Mouse (Mus musculus): ENCODE results near the gene Nap1l4. TPM values are rescaled to one million over a fixed set of nuclear protein-coding genes. Genes with fewer than 3 reads are reported as not detected.

The Nap1l4 gene
- polyA plus RNA-seq, 1 experiment from 2014 or later = 240 TPM

DNA sequence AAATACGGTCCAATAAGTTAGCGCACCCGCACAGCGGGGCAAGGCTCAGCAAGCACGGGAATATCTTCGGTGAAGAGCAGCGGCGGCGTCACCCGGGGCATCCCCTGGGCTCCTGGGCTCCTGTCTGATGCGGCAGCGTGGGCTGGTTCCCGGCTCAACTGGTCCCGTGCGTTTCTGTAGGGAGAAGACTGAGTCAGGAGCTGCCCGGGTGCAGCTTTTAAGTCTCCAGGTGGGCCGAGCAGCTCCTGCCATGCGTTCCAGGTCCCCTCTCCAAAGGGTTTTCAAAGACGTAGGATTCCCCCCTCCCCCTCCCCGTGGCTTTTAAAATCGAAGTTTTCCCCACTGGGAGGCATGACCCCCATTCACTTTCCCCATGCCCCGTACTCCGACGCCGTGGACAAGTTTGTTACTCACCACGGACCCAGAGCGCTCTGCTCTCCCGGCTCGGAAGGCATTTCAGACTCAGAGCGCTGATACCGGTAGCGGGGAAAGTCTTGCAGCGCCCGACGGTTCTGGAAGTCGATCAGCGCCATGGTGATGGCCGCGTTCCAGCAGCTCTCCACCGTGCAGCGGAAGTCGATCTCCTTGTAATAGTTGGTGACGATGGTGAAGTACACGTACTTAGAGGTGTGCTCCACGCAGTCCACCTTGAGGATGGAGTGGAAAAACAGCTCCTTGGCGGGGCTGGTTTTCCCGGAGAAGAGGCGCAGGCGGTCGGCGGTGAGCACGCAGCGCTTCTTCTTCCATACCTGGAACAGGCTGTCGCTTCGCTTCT lies 47.1 kb downstream of the Nap1l4 start:
- WGBS = 2% methylated on average over 55 of the region's 55 CpGs
- Histone ChIP-seq H3K9ac (ENCODE audit: low read length) (peak overlapping the region; percentile 23), H3K27me3 (ENCODE audit: control insufficient read depth, insufficient read depth, low read length) (peaks cover 34% of the 10 kb centered on the region), H3K9me3 (replicated peaks; ENCODE audit: control insufficient read depth, low read length) (0 out of 2 replicates have a peak, but pooled peaks cover 3% of the 10 kb centered on the region), H3K4me3 (ENCODE audit: low read length) (peak overlapping the region; percentile 53), H3K27ac (ENCODE audit: low read length) (no peak overlapping the region), H3K4me2 (ENCODE audit: low read depth, low read length) (peak overlapping the region; percentile 78), H3K36me3 (ENCODE audit: control insufficient read depth, insufficient read depth) (no peaks in the 10 kb centered on the region), H3K4me1 (ENCODE audit: control insufficient read depth, insufficient read depth, low read length) (peaks cover 11% of the 10 kb centered on the region; the same call in 1 of the 2 replicates)
- no peak; the same call in 1 of the 2 replicates for ATAC-seq (replicated peaks; ENCODE audit: extremely low read depth, insufficient read depth, low FRiP score)

DNA sequence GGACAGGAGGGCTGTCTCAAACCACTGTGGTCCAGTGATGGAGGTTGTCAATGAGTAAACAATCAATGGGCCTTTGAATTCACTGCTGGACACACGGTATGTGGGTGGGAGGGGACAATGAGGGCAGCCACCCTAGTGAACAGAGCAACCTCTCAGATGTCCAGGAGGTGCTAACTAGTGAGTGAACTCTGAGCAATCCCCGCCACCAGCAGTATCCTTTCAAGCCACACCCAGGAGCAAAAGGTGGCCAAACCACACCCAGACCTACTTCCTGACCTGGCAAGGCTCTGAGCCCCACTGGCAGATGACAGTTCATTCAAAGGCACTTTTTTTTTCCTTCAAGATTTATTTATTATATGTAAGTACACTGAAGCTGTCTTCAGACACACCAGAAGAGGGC lies 48.0 kb downstream of the Nap1l4 start:
- WGBS = 42% methylated on average over 2 of the region's 2 CpGs
- no peaks in the 10 kb centered on the region for H3K36me3 ChIP-seq (ENCODE audit: control insufficient read depth, insufficient read depth)
- no peak for ATAC-seq (replicated peaks; ENCODE audit: extremely low read depth, insufficient read depth, low FRiP score)
- no peak overlapping the region for H3K4me2 ChIP-seq (ENCODE audit: low read depth, low read length)
- no peak overlapping the region for H3K27ac ChIP-seq (ENCODE audit: low read length)
- peaks cover 11% of the 10 kb centered on the region; the same call in 1 of the 2 replicates for H3K4me1 ChIP-seq (ENCODE audit: control insufficient read depth, insufficient read depth, low read length)
- H3K4me3 ChIP-seq (ENCODE audit: low read length) = no peak overlapping the region
- no peak overlapping the region for H3K9ac ChIP-seq (ENCODE audit: low read length)
- no peaks in the 10 kb centered on the region for H3K9me3 ChIP-seq (replicated peaks; ENCODE audit: control insufficient read depth, low read length)
- H3K27me3 ChIP-seq (ENCODE audit: control insufficient read depth, insufficient read depth, low read length) = peaks cover 34% of the 10 kb centered on the region

DNA sequence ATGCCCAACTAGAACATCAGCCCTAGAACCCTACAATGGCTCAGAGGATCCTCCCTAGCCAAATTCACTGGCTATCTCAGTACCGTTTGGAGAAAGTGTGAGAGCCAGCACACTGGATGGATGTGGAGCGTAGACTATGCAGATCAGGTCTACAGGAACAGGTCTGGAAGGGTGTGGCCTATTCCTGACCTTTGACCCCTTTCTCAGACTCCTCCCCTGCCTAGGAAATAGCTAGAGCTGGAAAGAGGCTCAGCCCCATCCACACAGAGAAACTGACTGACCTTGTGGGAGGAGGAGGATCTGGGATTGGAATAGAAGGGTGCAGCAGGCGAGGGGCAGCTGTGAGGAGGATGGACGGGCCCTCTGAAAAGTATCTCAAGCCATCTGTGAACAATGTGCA lies 50.3 kb downstream of the Nap1l4 start:
- Histone ChIP-seq H3K27me3 (ENCODE audit: control insufficient read depth, insufficient read depth, low read length) (peaks cover 25% of the 10 kb centered on the region), H3K27ac (ENCODE audit: low read length) (no peak overlapping the region), H3K4me2 (ENCODE audit: low read depth, low read length) (no peak overlapping the region), H3K4me1 (ENCODE audit: control insufficient read depth, insufficient read depth, low read length) (peaks cover 11% of the 10 kb centered on the region; the same call in 1 of the 2 replicates), H3K9ac (ENCODE audit: low read length) (no peak overlapping the region), H3K9me3 (replicated peaks; ENCODE audit: control insufficient read depth, low read length) (no peaks in the 10 kb centered on the region), H3K36me3 (ENCODE audit: control insufficient read depth, insufficient read depth) (no peaks in the 10 kb centered on the region), H3K4me3 (ENCODE audit: low read length) (no peak overlapping the region)
- WGBS = 88% methylated on average over 4 of the region's 4 CpGs
- no peak for ATAC-seq (replicated peaks; ENCODE audit: extremely low read depth, insufficient read depth, low FRiP score)

DNA sequence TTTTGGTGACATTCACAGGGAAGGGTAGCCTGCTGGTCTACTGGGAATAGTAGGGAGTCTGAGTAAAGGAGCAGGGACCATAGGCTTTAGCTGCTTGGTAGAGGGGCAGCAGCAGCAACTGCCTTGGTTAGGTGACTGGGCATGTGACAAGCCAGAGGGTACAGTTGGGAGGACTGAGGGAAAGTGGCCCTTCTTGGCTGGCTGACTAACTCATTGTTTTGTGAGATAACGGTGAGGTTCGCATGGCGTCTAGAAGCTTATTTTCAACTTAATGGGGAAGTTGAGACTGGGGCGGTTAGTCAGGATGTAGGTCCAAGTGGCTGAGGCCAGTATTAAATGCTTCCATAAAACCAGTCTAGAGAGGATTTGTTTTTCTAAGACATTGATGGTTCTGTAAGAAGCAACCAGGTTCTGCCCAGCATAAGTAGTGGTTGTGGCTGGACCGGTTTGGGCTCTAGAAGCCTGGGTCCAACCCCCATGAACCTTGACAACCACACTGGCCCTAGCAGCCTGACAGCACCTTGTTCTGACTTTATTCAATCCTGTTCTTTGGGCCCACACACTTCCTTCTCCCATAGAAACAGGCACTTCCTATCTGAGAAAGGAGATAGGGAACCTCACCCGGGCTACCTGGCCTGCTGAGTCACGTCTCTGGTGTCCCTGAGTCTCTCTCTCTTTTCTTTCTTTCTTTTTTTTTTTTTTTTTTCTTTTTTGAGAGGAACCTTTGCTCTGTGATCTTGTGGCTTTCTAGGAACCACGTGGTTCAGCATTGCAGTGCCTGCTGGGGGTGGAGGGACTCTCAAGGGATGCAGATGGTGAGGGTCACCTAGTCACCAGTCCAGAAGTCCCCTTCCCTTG lies 53.6 kb downstream of the Nap1l4 start:
- Histone ChIP-seq H3K36me3 (ENCODE audit: control insufficient read depth, insufficient read depth) (no peaks in the 10 kb centered on the region), H3K27me3 (ENCODE audit: control insufficient read depth, insufficient read depth, low read length) (peaks cover 10% of the 10 kb centered on the region), H3K9me3 (replicated peaks; ENCODE audit: control insufficient read depth, low read length) (no peaks in the 10 kb centered on the region), H3K4me1 (ENCODE audit: control insufficient read depth, insufficient read depth, low read length) (no peaks in the 10 kb centered on the region), H3K27ac (ENCODE audit: low read length) (no peak overlapping the region), H3K4me3 (ENCODE audit: low read length) (no peak overlapping the region), H3K9ac (ENCODE audit: low read length) (no peak overlapping the region), H3K4me2 (ENCODE audit: low read depth, low read length) (no peak overlapping the region)
- ATAC-seq (replicated peaks; ENCODE audit: extremely low read depth, insufficient read depth, low FRiP score) = no peak
- 59% methylated on average over 8 of the region's 8 CpGs for WGBS

DNA sequence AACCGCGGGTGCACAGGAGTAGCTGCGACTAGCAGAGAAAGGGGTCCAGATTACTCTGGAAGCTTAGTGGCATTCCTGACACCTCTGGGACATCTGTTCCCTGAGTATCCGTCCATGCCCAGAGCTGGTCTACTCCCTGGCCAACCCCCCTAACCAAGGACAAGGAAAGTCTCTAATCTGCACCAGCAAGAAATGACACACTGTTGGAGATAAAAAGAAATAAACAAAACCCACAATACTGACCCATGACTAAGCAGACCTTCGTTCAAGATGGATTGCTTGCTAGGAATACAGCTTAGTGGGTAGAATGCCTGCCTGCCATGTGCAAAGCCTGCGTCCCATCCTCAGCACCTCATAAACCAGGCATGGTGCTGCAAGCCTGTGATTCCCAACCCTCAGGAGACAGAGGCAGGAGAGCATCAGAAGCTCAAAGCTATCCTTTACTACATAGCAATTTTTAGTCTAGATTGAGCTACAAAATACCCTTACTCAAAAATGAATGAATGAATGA lies 55.2 kb downstream of the Nap1l4 start:
- 70% methylated on average over 6 of the region's 6 CpGs for WGBS
- Histone ChIP-seq H3K27me3 (ENCODE audit: control insufficient read depth, insufficient read depth, low read length) (peaks cover 11% of the 10 kb centered on the region), H3K9me3 (replicated peaks; ENCODE audit: control insufficient read depth, low read length) (no peaks in the 10 kb centered on the region), H3K4me1 (ENCODE audit: control insufficient read depth, insufficient read depth, low read length) (no peaks in the 10 kb centered on the region), H3K4me3 (ENCODE audit: low read length) (no peak overlapping the region), H3K9ac (ENCODE audit: low read length) (no peak overlapping the region), H3K4me2 (ENCODE audit: low read depth, low read length) (no peak overlapping the region), H3K36me3 (ENCODE audit: control insufficient read depth, insufficient read depth) (no peaks in the 10 kb centered on the region), H3K27ac (ENCODE audit: low read length) (no peak overlapping the region)
- no peak for ATAC-seq (replicated peaks; ENCODE audit: extremely low read depth, insufficient read depth, low FRiP score)

DNA sequence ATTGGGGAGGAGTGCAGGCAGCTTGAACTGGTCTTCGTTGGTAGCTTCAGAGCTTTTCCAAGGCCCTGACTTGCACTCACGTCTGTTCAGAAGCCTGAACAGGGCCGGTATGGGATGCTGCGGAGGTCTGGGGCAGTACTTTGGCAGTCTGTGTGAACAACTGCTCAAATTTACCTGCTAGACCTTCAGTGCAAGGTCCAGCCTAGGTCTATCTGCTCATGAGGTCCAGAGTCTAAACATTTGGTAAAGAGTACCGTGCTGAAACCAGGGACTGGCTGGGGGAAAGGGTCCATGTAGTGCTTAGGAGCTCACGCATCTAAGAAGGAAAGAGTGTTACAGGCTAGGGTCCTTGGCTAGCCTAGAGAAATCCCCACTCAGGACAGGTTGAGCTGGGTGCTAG lies 59.2 kb downstream of the Nap1l4 start:
- Histone ChIP-seq H3K4me2 (ENCODE audit: low read depth, low read length) (no peak overlapping the region), H3K27ac (ENCODE audit: low read length) (no peak overlapping the region), H3K9me3 (replicated peaks; ENCODE audit: control insufficient read depth, low read length) (no peaks in the 10 kb centered on the region), H3K9ac (ENCODE audit: low read length) (no peak overlapping the region), H3K36me3 (ENCODE audit: control insufficient read depth, insufficient read depth) (no peaks in the 10 kb centered on the region), H3K4me3 (ENCODE audit: low read length) (no peak overlapping the region), H3K27me3 (ENCODE audit: control insufficient read depth, insufficient read depth, low read length) (peaks cover 11% of the 10 kb centered on the region), H3K4me1 (ENCODE audit: control insufficient read depth, insufficient read depth, low read length) (no peaks in the 10 kb centered on the region)
- no peak for ATAC-seq (replicated peaks; ENCODE audit: extremely low read depth, insufficient read depth, low FRiP score)
- WGBS = 76% methylated on average over 6 of the region's 6 CpGs

DNA sequence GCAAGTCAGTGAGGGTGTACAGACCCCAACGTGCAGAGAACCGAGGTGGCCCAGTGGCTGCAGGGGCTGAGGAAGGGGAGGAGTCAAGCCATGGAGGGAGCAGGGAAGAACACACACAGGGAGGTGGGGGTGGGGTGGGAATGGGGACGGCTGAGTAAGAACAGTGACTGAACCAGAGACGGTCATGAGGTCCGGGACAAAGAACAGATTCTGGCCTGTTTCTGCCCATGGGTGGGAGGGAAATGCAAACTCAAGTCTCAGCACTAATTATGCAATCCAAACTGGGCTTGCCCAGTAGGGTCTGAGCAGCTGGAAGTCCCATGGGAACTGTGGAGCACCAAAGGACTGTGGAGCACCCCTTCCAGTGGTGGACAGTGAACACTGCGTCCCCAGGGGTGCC lies 66.4 kb downstream of the Nap1l4 start:
- Histone ChIP-seq H3K36me3 (ENCODE audit: control insufficient read depth, insufficient read depth) (no peaks in the 10 kb centered on the region), H3K27ac (ENCODE audit: low read length) (no peak overlapping the region), H3K4me3 (ENCODE audit: low read length) (no peak overlapping the region), H3K9ac (ENCODE audit: low read length) (no peak overlapping the region), H3K4me2 (ENCODE audit: low read depth, low read length) (no peak overlapping the region), H3K27me3 (ENCODE audit: control insufficient read depth, insufficient read depth, low read length) (peaks cover 2% of the 10 kb centered on the region; the same call in 1 of the 2 replicates), H3K4me1 (ENCODE audit: control insufficient read depth, insufficient read depth, low read length) (no peaks in the 10 kb centered on the region), H3K9me3 (replicated peaks; ENCODE audit: control insufficient read depth, low read length) (no peaks in the 10 kb centered on the region)
- no peak for ATAC-seq (replicated peaks; ENCODE audit: extremely low read depth, insufficient read depth, low FRiP score)
- WGBS = 12% methylated on average over 6 of the region's 6 CpGs

DNA sequence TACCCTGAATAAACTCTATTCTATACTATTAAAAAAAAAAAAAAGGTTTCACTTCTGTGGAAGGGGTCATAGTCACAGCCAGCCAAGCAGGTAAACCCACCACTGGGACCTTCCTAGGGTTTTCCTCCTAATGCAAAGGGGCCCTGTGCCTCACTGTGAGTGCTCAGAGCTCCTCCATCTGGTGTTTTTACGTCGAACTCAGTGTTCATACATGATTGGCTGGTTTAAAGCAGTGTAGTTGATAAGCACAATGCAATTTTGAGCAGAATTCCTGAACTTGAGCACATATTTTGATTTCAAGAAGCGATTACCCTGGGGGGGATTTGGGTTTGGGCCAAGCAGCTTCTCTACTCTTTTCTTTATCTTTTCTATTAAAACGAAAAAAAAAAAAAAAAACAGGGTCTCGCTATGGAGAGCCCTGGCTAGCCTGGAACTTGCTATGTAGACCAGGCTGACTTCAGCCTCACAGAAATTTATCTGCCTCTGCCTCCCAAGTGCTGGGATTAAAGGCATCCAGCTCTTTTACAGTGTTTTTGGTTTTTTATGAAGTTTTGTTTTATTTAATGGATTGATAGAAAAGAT lies 67.0 kb downstream of the Nap1l4 start:
- peaks cover 2% of the 10 kb centered on the region; the same call in 1 of the 2 replicates for H3K27me3 ChIP-seq (ENCODE audit: control insufficient read depth, insufficient read depth, low read length)
- H3K9me3 ChIP-seq (replicated peaks; ENCODE audit: control insufficient read depth, low read length) = no peaks in the 10 kb centered on the region
- H3K4me3 ChIP-seq (ENCODE audit: low read length) = no peak overlapping the region
- H3K36me3 ChIP-seq (ENCODE audit: control insufficient read depth, insufficient read depth) = no peaks in the 10 kb centered on the region
- no peak overlapping the region for H3K9ac ChIP-seq (ENCODE audit: low read length)
- no peak overlapping the region for H3K27ac ChIP-seq (ENCODE audit: low read length)
- H3K4me1 ChIP-seq (ENCODE audit: control insufficient read depth, insufficient read depth, low read length) = no peaks in the 10 kb centered on the region
- ATAC-seq (replicated peaks; ENCODE audit: extremely low read depth, insufficient read depth, low FRiP score) = no peak
- WGBS = 44% methylated on average over 5 of the region's 5 CpGs
- H3K4me2 ChIP-seq (ENCODE audit: low read depth, low read length) = no peak overlapping the region
